Mouse (Mus musculus) brain, embryonic 14.5 days (tissue): ENCODE data around the gene Tesc.

Experiments
- CTCF ChIP-seq: fragments of 200-500 bp; IDR thresholded peaks from 2 replicates; pipeline ENCODE4 v1.5.1; 2012; ENCODE audit warnings: inconsistent platforms, mild to moderate bottlenecking, moderate library complexity, borderline replicate concordance; ENCODE audit not compliant: insufficient read depth, insufficient read length; ENCODE audit errors: extremely low read depth
- POLR2A ChIP-seq: fragments of 200-500 bp; IDR thresholded peaks from 2 replicates; pipeline ENCODE4 v1.6.1; 2012; ENCODE audit warnings: mild to moderate bottlenecking, inconsistent platforms, borderline replicate concordance; ENCODE audit not compliant: poor library complexity, insufficient read depth, insufficient read length, severe bottlenecking; ENCODE audit errors: extremely low read depth

- TF ChIP-seq CTCF (no peak), POLR2A (no peak)
Measured at GRCm38 (mm10) chr5:117978159-117978697, 49.3 kb upstream of the Tesc start.
